Mouse (Mus musculus): ENCODE measurements around the gene 9930021J03Rik.

9930021J03Rik gene

GRCm38 (mm10) chr19:29695071-29695470 lies 110.7 kb downstream of the 9930021J03Rik start:
- DNase-seq (ENCODE audit: low spot score), result no peak

- peak; percentile 70 for DNase-seq (ENCODE audit: low spot score)
Observed at GRCm38 (mm10) chr19:29683844-29684540, 121.8 kb downstream of the 9930021J03Rik start.

GRCm38 (mm10) chr19:29680182-29681152 lies 125.3 kb downstream of the 9930021J03Rik start:
- no peak for DNase-seq (ENCODE audit: low spot score)

GRCm38 (mm10) chr19:29678181-29678778 lies 127.5 kb downstream of the 9930021J03Rik start:
- no peak for DNase-seq (ENCODE audit: low spot score)

- no peak for DNase-seq (ENCODE audit: low spot score)
Observed at GRCm38 (mm10) chr19:29676479-29677193, 129.2 kb downstream of the 9930021J03Rik start.

GRCm38 (mm10) chr19:29675562-29676078 lies 130.2 kb downstream of the 9930021J03Rik start:
- no peak for DNase-seq (ENCODE audit: low spot score)

GRCm38 (mm10) chr19:29674946-29675345 lies 130.8 kb downstream of the 9930021J03Rik start:
- DNase-seq (ENCODE audit: low spot score), result no peak

GRCm38 (mm10) chr19:29672660-29673059 lies 133.1 kb downstream of the 9930021J03Rik start:
- no peak for DNase-seq (ENCODE audit: low spot score)

GRCm38 (mm10) chr19:29671160-29671559 lies 134.6 kb downstream of the 9930021J03Rik start:
- no peak for DNase-seq (ENCODE audit: low spot score)

GRCm38 (mm10) chr19:29670247-29670646 lies 135.5 kb downstream of the 9930021J03Rik start:
- DNase-seq (ENCODE audit: low spot score), result no peak

- no peak for DNase-seq (ENCODE audit: low spot score)
Observed at GRCm38 (mm10) chr19:29668135-29668534, 137.7 kb downstream of the 9930021J03Rik start.

GRCm38 (mm10) chr19:29666965-29667594 lies 138.7 kb downstream of the 9930021J03Rik start:
- DNase-seq (ENCODE audit: low spot score), result no peak

- no peak for DNase-seq (ENCODE audit: low spot score)
Observed at GRCm38 (mm10) chr19:29666164-29666563, 139.6 kb downstream of the 9930021J03Rik start.

GRCm38 (mm10) chr19:29664934-29665333 lies 140.9 kb downstream of the 9930021J03Rik start:
- DNase-seq (ENCODE audit: low spot score), result no peak
